Mouse (Mus musculus) bone marrow, adult 2 months (tissue): ENCODE results near the gene Scube3.

Experiments used
- CTCF ChIP-seq: fragments of 200-500 bp; IDR thresholded peaks from 2 replicates; pipeline ENCODE4 v1.5.1; 2011; ENCODE audit warnings: low read length, control low read depth; ENCODE audit not compliant: control insufficient read depth, insufficient read depth
- POLR2A ChIP-seq: fragments of 200-500 bp; IDR thresholded peaks from 2 replicates; pipeline ENCODE4 v1.6.1; 2011; ENCODE audit warnings: low read depth, mild to moderate bottlenecking, control low read depth, low read length, borderline replicate concordance; ENCODE audit not compliant: control insufficient read depth

GRCm38 (mm10) chr17:28101284-28101887 is 40.6 kb upstream of the Scube3 start:
- TF ChIP-seq CTCF (no peak), POLR2A (no peak)
